Mouse (Mus musculus) left cerebral cortex, adult 2 months (tissue): Measurements from ENCODE around the gene E2f7. TPM values are rescaled to one million over a fixed set of nuclear protein-coding genes. Genes with fewer than 3 reads are reported as not detected.
"Not testable (repeated sequence)": the region's sequence is repeated elsewhere in the genome, so short reads cannot be mapped to it uniquely, and the experiment has no call there.

ENCODE experiments used
- DNase-seq, 2 experiments: peaks; one replicate each; pipeline ENCODE4 v3.0.0; 2021 to 2022; ENCODE audit warnings: low spot score in 2 of 2, mixed read lengths in 1 of 2; ENCODE audit errors: extremely low spot score in 1 of 2
- H3K27ac ChIP-seq: fragments of 200-600 bp; 2 replicates; pipeline ENCODE4 v1.8.1; 2022
- H3K4me3 ChIP-seq: fragments of 200-600 bp; 2 replicates; pipeline ENCODE4 v1.8.1; 2022
- CTCF ChIP-seq: fragments of 200-600 bp; IDR thresholded peaks from 2 replicates; pipeline ENCODE4 v1.8.1; 2022; ENCODE audit warnings: antibody characterized with exemption, mild to moderate bottlenecking, moderate library complexity
- intact Hi-C: fragments of 180-260 bp; cut with DNase I; formaldehyde crosslinking; loops from one replicate; pipeline ENCODE4 v1.15.1; 2025
- total RNA-seq, 2 experiments: library from RNA; stranded (reverse); gene quantifications; 2 replicates each; pipeline ENCODE4 v1.2.3; 2021

Gene E2f7
- total RNA-seq, 2 experiments from 2014 or later = 0.47 to 0.50 TPM

DNA sequence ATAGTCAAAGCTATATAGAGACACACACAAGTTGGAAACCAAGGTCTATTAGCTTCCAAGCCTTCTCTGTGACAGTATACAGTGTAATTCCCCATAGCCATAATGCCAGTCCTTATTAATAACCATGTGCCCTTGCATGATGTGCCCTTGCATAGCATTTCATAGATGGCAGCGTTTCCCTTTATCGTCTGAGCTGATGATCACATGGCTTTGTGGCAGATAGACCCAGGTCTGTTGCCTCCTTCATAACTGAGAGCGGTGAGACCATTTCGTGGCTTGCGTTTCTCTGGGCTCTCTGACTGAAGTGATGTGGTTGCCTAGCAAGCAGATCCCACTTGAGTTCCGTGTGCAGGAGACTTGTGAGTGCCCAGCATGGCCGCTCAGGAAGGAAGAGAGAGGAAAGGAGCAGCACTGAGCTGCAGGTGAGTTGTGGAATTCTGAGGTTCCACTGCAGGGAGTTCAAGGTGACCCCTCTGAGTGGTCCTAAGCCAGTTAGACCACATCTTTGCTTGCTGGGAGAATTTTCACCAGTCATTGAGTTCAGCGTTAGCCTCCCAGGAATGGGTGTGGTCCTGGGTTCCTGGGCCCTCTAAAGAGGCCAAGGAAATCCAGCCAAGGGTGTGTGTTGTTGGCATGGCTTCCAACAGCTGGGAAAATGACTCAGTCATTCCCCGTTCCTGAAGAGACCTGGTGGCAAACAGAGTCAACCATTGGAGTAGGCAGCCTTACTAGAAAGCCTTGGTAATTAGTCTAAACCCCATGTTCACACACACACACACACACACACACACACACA lies 4.5 kb downstream of the E2f7 start:
- H3K27ac ChIP-seq = no peak overlapping the region
- H3K4me3 ChIP-seq = no peak overlapping the region
- intact Hi-C loops = no loop called here
- DNase-seq = no peak
- no peak for TF ChIP-seq CTCF

DNA sequence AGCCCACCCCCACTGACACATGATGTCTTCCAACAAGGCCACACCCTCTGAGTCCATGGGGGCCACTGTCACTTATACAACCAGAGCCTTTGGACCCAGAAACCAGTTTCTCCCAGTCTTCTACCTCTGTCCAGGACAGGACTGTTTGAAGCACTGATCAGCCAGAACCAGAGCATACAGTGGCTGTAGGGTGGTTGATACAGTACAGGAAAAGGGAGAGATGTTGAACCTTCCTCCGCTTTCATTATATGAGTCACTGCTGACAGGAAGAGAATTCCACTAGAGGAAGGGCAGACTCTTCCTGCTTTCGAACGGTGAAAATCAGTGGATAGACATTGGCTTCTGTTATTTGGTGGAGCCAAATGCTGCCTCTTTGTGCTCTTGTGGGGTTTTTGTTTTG lies 7.6 kb downstream of the E2f7 start:
- no peak for TF ChIP-seq CTCF
- no peak for DNase-seq
- Histone ChIP-seq H3K27ac (no peak overlapping the region), H3K4me3 (no peak overlapping the region)
- intact Hi-C loops = no loop called here

DNA sequence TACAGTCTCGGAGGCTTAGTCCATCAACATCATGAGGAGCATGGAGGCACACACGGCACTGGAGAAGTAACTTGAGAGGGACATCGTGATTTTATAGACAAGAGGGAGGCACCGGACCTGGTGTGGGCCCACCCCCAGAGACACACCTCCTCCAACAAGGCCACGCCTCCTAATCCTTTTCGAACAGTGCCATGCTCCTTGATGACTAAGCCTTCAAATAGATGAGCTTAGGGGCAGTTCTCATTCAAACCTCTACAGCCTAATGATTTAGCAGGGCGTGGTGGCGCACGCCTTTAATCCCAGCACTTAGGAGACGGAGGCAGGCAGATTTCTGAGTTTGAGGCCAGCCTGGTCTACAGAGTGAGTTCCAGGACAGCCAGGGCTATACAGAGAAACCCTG lies 10.3 kb downstream of the E2f7 start:
- no peak overlapping the region for H3K27ac ChIP-seq
- no peak for DNase-seq
- intact Hi-C loops = no loop called here
- TF ChIP-seq CTCF = no peak
- H3K4me3 ChIP-seq = no peak overlapping the region

DNA sequence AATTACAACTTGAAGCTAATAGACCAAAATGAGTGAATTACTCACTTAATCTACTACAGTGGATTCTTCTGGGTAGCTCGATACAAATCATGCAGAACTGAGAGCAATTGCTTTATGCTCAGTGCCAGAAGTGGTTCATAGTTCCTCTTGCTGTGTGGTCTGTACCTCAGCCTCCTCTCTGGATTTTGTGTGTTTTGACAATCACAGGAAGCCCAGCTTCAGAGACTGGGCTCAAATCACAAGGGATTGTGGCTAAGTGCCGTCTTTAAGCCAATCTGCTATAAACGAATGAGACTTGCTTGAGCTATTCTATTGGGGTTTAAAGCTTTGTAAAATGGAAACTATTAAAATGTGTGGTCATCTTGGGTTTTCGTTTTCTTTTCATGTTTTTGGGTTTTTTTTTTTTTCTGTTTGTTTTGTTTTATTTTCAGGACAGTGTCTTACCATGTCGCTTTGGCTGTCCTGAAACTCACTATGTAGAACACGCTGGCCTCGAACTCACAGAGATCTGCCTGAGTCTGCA lies 11.1 kb downstream of the E2f7 start:
- no peak for TF ChIP-seq CTCF
- Histone ChIP-seq H3K27ac (no peak overlapping the region), H3K4me3 (no peak overlapping the region)
- DNase-seq = no peak
- intact Hi-C loops = no loop called here

DNA sequence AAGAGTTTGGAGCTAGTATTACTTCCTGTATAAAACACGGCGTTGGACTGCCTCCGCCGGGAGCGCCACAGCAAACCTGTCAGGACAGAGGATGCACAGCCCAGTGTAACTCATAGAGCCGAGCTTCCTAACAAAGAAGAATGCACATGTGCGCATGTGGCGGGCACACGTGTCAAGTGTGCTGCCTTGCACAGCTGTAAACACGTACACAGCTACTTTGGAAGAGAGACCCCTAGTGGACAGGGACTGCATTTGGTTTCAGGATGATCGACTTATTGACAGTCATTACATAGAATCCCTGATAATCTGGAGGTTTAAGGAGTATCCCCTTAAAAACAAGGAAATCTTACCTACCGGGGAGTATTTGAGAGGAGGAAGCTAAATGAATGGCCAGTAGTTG lies 15.3 kb downstream of the E2f7 start:
- H3K4me3 ChIP-seq, DNase-seq, intact Hi-C loops, H3K27ac ChIP-seq: not testable (repeated sequence)
- TF ChIP-seq CTCF = peak; percentile 63

DNA sequence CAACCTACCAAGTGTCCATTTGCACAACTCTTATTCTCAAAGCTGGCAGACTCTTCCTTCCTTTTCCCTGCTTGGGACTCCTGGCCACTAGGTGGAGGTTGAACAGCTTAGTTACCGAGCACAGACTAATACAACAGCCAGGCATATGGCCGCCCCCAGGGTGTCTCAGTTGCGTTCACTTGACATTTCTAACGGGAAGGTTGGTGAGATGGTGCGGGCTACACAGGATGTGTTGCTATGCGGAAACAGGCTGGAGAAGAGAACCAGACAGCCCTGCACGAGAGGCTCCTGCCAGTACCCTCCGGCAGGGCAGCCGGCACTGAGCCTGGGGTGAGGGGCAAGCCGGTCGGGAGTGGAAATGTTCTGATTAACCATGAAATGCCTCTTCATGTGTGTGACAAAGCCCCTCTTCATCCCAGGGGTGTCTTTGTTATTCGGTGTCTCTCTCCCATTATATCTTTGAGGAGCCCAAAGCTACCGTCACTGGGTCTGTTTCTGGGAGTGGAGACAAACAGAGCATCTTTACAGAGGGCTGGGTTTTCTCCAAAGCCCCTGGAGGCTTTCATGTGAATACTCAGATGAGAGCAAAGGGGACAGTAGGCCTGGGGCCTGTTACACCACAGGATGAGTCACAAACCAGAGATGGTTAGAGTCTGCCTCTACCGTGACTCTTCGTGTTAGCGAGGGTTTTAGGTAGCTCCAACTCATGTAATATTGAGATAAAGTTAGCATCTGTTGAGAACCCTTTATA lies 17.1 kb downstream of the E2f7 start:
- TF ChIP-seq CTCF = peak; percentile 7
- DNase-seq = no peak
- no peak overlapping the region for H3K4me3 ChIP-seq
- no peak overlapping the region for H3K27ac ChIP-seq
- intact Hi-C loops = no loop called here

DNA sequence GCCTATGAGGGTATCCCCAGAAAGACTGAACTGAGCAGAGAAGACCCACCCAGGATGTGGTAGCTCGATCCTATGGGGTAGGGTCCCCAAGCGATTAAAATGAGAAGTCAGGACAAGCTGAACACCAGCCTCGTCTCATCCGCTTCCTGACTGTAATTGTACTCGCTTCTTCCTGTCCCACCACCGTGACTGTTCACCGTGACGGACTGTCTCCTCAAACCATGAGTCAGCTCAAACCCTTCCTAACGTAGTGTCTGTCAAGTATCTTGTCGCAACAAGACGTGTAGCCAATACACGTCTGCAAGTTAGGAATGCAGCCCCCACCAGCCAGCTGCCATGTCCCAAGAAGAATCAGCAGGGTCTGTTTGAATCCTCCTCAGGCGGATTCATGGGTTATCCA lies 18.2 kb downstream of the E2f7 start:
- no peak for DNase-seq
- no peak for TF ChIP-seq CTCF
- intact Hi-C loops = no loop called here
- H3K4me3 ChIP-seq = no peak overlapping the region
- no peak overlapping the region for H3K27ac ChIP-seq

DNA sequence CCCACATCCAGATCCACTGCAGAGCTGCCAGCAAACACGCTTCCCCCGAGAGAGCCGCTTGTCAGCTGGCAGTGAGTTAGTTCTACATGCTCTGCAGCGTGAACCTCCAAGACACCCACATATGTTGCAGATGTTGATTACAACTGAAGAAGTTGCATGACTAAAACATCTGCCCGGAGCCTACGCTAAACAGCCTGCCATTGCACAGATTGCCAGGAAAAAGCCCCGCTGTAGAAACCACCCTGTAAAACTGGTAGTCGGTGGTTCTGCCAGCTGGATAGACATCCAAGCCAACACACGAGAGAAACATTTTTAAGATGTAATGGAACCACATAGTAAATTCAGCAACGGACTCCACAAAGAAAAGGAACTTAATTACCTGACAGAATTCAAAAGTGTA lies 24.3 kb downstream of the E2f7 start:
- DNase-seq = no peak
- Histone ChIP-seq H3K4me3 (no peak overlapping the region), H3K27ac (no peak overlapping the region)
- intact Hi-C loops = no loop called here
- no peak for TF ChIP-seq CTCF

DNA sequence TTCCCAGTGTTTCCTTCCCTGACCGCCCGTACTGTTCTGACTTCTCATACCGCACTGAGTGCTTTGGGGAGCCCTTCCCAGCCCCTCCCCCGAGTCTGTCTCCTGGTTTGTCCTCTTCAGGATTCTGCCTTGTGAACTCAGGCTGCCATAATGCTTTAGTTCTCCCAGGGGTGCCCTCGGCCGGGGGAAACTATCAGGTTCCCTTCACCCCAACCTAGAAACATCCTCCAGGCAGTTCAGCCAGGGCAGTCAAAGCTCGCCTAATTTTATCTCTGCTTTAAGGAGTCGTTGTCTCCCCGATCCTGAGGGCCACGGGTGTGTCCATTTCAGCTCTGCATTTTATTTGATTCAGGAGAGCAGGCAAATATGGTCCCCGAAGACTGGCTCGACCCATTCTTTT lies 28.0 kb downstream of the E2f7 start:
- Histone ChIP-seq H3K4me3 (no peak overlapping the region), H3K27ac (no peak overlapping the region)
- intact Hi-C loops = no loop called here
- DNase-seq = no peak
- no peak for TF ChIP-seq CTCF

DNA sequence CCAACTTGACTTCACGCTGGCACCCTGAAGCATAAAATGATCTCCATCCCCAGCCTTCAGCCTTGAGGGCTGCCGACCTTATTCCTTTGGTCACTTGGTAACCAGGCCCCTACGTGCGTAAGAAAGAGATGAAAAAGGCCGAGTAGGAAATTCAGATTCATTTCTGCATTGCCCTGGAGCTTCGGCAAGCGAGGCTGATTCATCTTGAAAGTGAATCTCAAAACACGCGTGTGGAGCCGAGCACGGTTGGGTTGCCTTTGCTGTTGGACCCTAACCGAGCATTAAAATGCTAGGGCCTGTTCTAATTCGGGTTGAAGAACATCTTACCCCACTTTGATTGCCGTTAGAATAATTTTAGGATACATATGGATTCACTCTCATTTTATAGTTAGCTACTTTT lies 28.6 kb downstream of the E2f7 start:
- intact Hi-C loops = no loop called here
- no peak for DNase-seq
- no peak for TF ChIP-seq CTCF

DNA sequence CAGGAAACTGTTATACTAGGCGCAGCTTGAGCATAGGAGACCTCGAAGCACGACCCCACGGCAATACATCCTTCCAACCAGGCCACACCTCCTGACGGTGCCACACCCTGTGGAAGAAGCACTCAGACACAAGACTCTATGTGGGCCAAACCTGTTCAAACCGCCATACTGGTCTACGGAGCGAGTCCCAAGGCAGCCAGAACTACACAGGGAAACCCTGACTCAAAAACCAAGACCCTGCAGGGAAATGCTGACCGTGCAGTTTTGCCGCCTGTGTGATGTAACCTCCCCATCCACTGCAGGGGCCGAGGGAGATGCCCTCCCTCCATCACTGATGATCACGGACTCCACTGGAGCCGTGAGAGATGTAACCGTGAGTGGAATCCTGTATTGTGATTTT lies 36.5 kb downstream of the E2f7 start:
- no peak overlapping the region for H3K4me3 ChIP-seq
- DNase-seq = no peak
- H3K27ac ChIP-seq = no peak overlapping the region
- intact Hi-C loops = no loop called here
- no peak for TF ChIP-seq CTCF

More for the DNA sequence above, 28.6 kb downstream of the E2f7 start:
- Histone ChIP-seq H3K27ac (no peak overlapping the region), H3K4me3 (no peak overlapping the region)

DNA sequence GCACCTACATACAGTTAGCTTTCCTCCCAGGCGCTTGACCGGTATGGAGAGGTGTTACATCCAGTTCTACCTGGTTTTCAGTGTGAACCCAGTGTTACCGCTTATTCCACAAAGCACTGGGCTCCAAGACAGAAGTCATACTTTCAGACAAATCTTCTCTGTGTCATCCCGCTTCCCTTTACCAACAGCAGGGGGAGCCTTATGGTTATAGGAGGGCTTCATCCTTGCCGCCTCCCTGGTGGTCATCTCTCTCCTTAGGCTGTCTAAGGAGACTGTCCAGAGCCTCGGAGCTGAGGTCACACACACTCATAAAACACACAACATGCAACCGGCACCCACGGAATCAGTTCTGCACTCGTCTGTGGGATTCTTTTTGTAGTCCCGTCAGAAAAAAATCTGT lies 37.4 kb downstream of the E2f7 start:
- TF ChIP-seq CTCF = peak; percentile 51
- DNase-seq = no peak
- no peak overlapping the region for H3K27ac ChIP-seq
- no peak overlapping the region for H3K4me3 ChIP-seq
- intact Hi-C loops = no loop called here
